Mouse (Mus musculus): Measurements from ENCODE around the gene Krt222.

- TF ChIP-seq CTCF (IDR thresholded peaks at IDR 0.05; ENCODE audit: extremely low read depth, insufficient read length, insufficient replicate concordance, low read depth, low read length), result no peak
- no peak for TF ChIP-seq POLR2A (IDR thresholded peaks at IDR 0.05; ENCODE audit: low read depth, low read length)
Observed at GRCm38 (mm10) chr11:99217248-99217986, 26.5 kb downstream of the Krt222 start.

Measured in small intestine, adult 2 months (tissue).